Mouse (Mus musculus) lung, postnatal 0 days (tissue): Measurements from ENCODE around the gene Ier5l. TPM values are rescaled to one million over a fixed set of nuclear protein-coding genes. Genes with fewer than 3 reads are reported as not detected.
A peak's percentile ranks its signal among the peaks of the same experiment; 100 is the strongest.

Experiments
- ATAC-seq: fragments of 200-750 bp; cut with Nextera tagmentation; 2 replicates; pipeline ENCODE4 v1.8.0; 2017; ENCODE audit warnings: moderate library complexity
- DNase-seq: peaks from one replicate; pipeline ENCODE4 v3.0.0-alpha.2; 2016; ENCODE audit warnings: low spot score
- H3K27ac ChIP-seq: fragments of 300-500 bp; sonication (generic); 2 replicates; pipeline ENCODE4 v1.5.1; 2014; ENCODE audit warnings: antibody characterized with exemption, mild to moderate bottlenecking, low read length, mixed read lengths
- H3K27me3 ChIP-seq: fragments of 300-500 bp; sonication (generic); replicated peaks from 2 replicates; pipeline ENCODE4 v1.6.1; 2014; ENCODE audit warnings: low read length, mixed read lengths; ENCODE audit not compliant: insufficient read depth
- H3K36me3 ChIP-seq: fragments of 300-500 bp; sonication (generic); 2 replicates; pipeline ENCODE4 v1.6.1; 2014; ENCODE audit warnings: low read length, mixed read lengths; ENCODE audit not compliant: insufficient read depth
- H3K4me1 ChIP-seq: fragments of 300-500 bp; sonication (generic); 2 replicates; pipeline ENCODE4 v1.6.1; 2014; ENCODE audit warnings: antibody characterized with exemption, low read depth, low read length, mixed read lengths; ENCODE audit not compliant: insufficient read depth
- H3K4me2 ChIP-seq: fragments of 300-500 bp; sonication (generic); replicated peaks from 2 replicates; pipeline ENCODE4 v1.6.1; 2014; ENCODE audit warnings: low read depth, mild to moderate bottlenecking, low read length, moderate library complexity, mixed read lengths
- H3K4me3 ChIP-seq: fragments of 300-500 bp; sonication (generic); 2 replicates; pipeline ENCODE4 v1.5.1; 2014; ENCODE audit warnings: low read depth, low read length
- H3K9ac ChIP-seq: fragments of 300-500 bp; sonication (generic); replicated peaks from 2 replicates; pipeline ENCODE4 v1.6.1; 2014; ENCODE audit warnings: low read depth, mild to moderate bottlenecking
- H3K9me3 ChIP-seq: fragments of 300-500 bp; sonication (generic); 2 replicates; pipeline ENCODE4 v1.6.1; 2016; ENCODE audit warnings: low read length, mixed read lengths
- CTCF ChIP-seq: IDR thresholded peaks from 2 replicates; pipeline ENCODE4 v1.5.1; 2016; ENCODE audit warnings: antibody characterized with exemption, mild to moderate bottlenecking
- EP300 ChIP-seq: IDR thresholded peaks from 2 replicates; pipeline ENCODE4 v1.6.1; 2016; ENCODE audit warnings: antibody characterized with exemption, mild to moderate bottlenecking, control low read depth
- WGBS: fragments of 180-500 bp; shearing (Covaris S2); extraction: QIAGEN DNeasy Blood & Tissue Kit; methylation state at CpG from one replicate; pipeline ENCODE4 v1.1.7; 2014; 5-methylcytosine and 5-hydroxymethylcytosine counted together
- polyA plus RNA-seq: library from polyadenylated mRNA; unstranded; fragments of >200 nt; fragmentation: Nextera tagmentation; extraction: Ambion mirVana; gene quantifications from 2 replicates; pipeline ENCODE4 v1.2.1, GENCODE M21; 2015

Ier5l gene
- polyA plus RNA-seq, 1 experiment from 2014 or later: 3.6 TPM

- Histone ChIP-seq H3K27me3 (no peaks in the 10 kb centered on the region), H3K4me2 (no peak overlapping the region), H3K4me3 (no peak overlapping the region), H3K36me3 (peaks cover 17% of the 10 kb centered on the region; the same call in 1 of the 2 replicates), H3K9me3 (no peaks in the 10 kb centered on the region), H3K4me1 (peaks cover 3% of the 10 kb centered on the region; the same call in 1 of the 2 replicates), H3K27ac (no peak overlapping the region), H3K9ac (no peak overlapping the region)
- no peak for TF ChIP-seq CTCF
- ATAC-seq: no peak
- 65% methylated on average over 3 of the region's 3 CpGs for WGBS
- DNase-seq: no peak
These were observed 22.5 kb downstream of the Ier5l start for GRCm38 (mm10) chr2:30451525-30451924.

- Histone ChIP-seq H3K4me1 (peaks cover 7% of the 10 kb centered on the region; the same call in 1 of the 2 replicates), H3K27ac (no peak overlapping the region), H3K36me3 (peaks cover 17% of the 10 kb centered on the region; the same call in 1 of the 2 replicates), H3K4me3 (no peak overlapping the region), H3K9ac (no peak overlapping the region), H3K4me2 (no peak overlapping the region), H3K9me3 (no peaks in the 10 kb centered on the region), H3K27me3 (no peaks in the 10 kb centered on the region)
- ATAC-seq (no peak), DNase-seq (no peak)
- 69% methylated on average over 1 of the region's 1 CpGs for WGBS
- TF ChIP-seq CTCF (peak; percentile 63), EP300 (no peak)
These were observed 23.5 kb downstream of the Ier5l start for GRCm38 (mm10) chr2:30450530-30450929.

GRCm38 (mm10) chr2:30448371-30448770, 25.6 kb downstream of the Ier5l start:
- no peak for ATAC-seq
- H3K9me3 ChIP-seq: no peaks in the 10 kb centered on the region
- H3K4me1 ChIP-seq: peaks cover 23% of the 10 kb centered on the region
- peak overlapping the region; percentile 86 for H3K27ac ChIP-seq
- H3K27me3 ChIP-seq: no peaks in the 10 kb centered on the region
- no peak for TF ChIP-seq CTCF
- 85% methylated on average over 7 of the region's 7 CpGs for WGBS
- no peak overlapping the region for H3K9ac ChIP-seq
- H3K4me3 ChIP-seq: no peak overlapping the region
- DNase-seq: no peak
- peaks cover 22% of the 10 kb centered on the region; the same call in 1 of the 2 replicates for H3K36me3 ChIP-seq
- H3K4me2 ChIP-seq: no peak overlapping the region

GRCm38 (mm10) chr2:30446891-30447826, 26.9 kb downstream of the Ier5l start:
- Histone ChIP-seq H3K27ac (peak overlapping the region; percentile 86), H3K9ac (no peak overlapping the region), H3K27me3 (no peaks in the 10 kb centered on the region), H3K4me2 (no peak overlapping the region), H3K36me3 (peaks cover 22% of the 10 kb centered on the region; the same call in 1 of the 2 replicates), H3K4me1 (peaks cover 35% of the 10 kb centered on the region), H3K4me3 (no peak overlapping the region), H3K9me3 (no peaks in the 10 kb centered on the region)
- DNase-seq (peak; percentile 63), ATAC-seq (peak; percentile 72)
- 59% methylated on average over 10 of the region's 10 CpGs for WGBS
- TF ChIP-seq CTCF (no peak), EP300 (no peak)

GRCm38 (mm10) chr2:30445312-30445711, 28.7 kb downstream of the Ier5l start:
- ATAC-seq: no peak; the same call in 1 of the 2 replicates
- H3K9me3 ChIP-seq: no peaks in the 10 kb centered on the region
- peaks cover 22% of the 10 kb centered on the region; the same call in 1 of the 2 replicates for H3K36me3 ChIP-seq
- H3K4me1 ChIP-seq: peaks cover 42% of the 10 kb centered on the region
- no peak overlapping the region for H3K4me3 ChIP-seq
- no peaks in the 10 kb centered on the region for H3K27me3 ChIP-seq
- H3K4me2 ChIP-seq: no peak overlapping the region
- 36% methylated on average over 2 of the region's 2 CpGs for whole genome bisulfite sequencing
- no peak for TF ChIP-seq CTCF
- peak; percentile 37; the same call in 1 of the 2 replicates for TF ChIP-seq EP300
- no peak overlapping the region for H3K9ac ChIP-seq
- H3K27ac ChIP-seq: peak overlapping the region; percentile 86
- peak; percentile 73 for DNase-seq

GRCm38 (mm10) chr2:30444450-30444849, 29.6 kb downstream of the Ier5l start:
- Histone ChIP-seq H3K9me3 (no peaks in the 10 kb centered on the region), H3K36me3 (peaks cover 20% of the 10 kb centered on the region; the same call in 1 of the 2 replicates), H3K27me3 (no peaks in the 10 kb centered on the region), H3K27ac (peak overlapping the region; percentile 98), H3K4me1 (peaks cover 42% of the 10 kb centered on the region), H3K4me2 (no peak overlapping the region), H3K4me3 (no peak overlapping the region), H3K9ac (no peak overlapping the region)
- ATAC-seq: no peak
- DNase-seq: no peak
- TF ChIP-seq CTCF: no peak
- TF ChIP-seq EP300: no peak
